Mouse (Mus musculus): ENCODE data around the gene Gm21256. TPM values are rescaled to one million over a fixed set of nuclear protein-coding genes. Genes with fewer than 3 reads are reported as not detected.
"Not testable (repeated sequence)": the region's sequence is repeated elsewhere in the genome, so short reads cannot be mapped to it uniquely, and the experiment has no call there.

The Gm21256 gene
- not detected in 2 replicates for total RNA-seq (2012; rRNA removed)
- polyA plus RNA-seq (2012; ENCODE audit: insufficient read depth in 1 of 2, insufficient read length in 2 of 2, low read depth in 1 of 2, low replicate concordance in 2 of 2, missing spikeins in 1 of 2), result not detected

GRCm38 (mm10) chrY:47450660-47451059 is at the start of gene Gm21256:
TSS of gene Gm21256 (plus strand) at chrY:47450960.
- not testable (repeated sequence) for H3K4me3 ChIP-seq (ENCODE audit: control insufficient read depth in 1 of 2, insufficient read depth in 1 of 2, low read depth in 2 of 2, low read length in 2 of 2); H3K36me3 ChIP-seq (ENCODE audit: control insufficient read depth in 1 of 2, insufficient read depth in 2 of 2, low read length in 2 of 2); H3K9me3 ChIP-seq (replicated peaks; ENCODE audit: insufficient read depth, low read length); DNase-seq (ENCODE audit: low read depth, low spot score); H3K79me2 ChIP-seq (ENCODE audit: control insufficient read depth, insufficient read depth, low read length, poor library complexity); H3K27ac ChIP-seq (ENCODE audit: control insufficient read depth, low read depth, low read length); H3K27me3 ChIP-seq (ENCODE audit: control insufficient read depth in 1 of 2, insufficient read depth in 2 of 2, low read length in 2 of 2); H3K4me1 ChIP-seq (ENCODE audit: control insufficient read depth in 1 of 2, insufficient read depth in 2 of 2, low read length in 2 of 2); H3K9ac ChIP-seq (ENCODE audit: control insufficient read depth, low read depth, low read length, poor library complexity, severe bottlenecking)

Other genes with a start within 250 kb of the Gm21256 start
- not detected in 2 replicates for gene Gm21170, start 240.1 kb downstream of the Gm21256 start, total RNA-seq (2012; rRNA removed)
- gene Gm21170, start 240.1 kb downstream of the Gm21256 start, polyA plus RNA-seq (2012; ENCODE audit: insufficient read depth in 1 of 2, insufficient read length in 2 of 2, low read depth in 1 of 2, low replicate concordance in 2 of 2, missing spikeins in 1 of 2), result not detected

All from MEL (cell line).